Comparison of ENCODE assay signal across 19 mouse cellular contexts in genomic region chr5:46137695-46138094, GRCm38 (mm10).
DNase-seq lines count a peak whose midpoint lies in the region; ATAC-seq and TF ChIP-seq lines count a peak whose summit lies in the region.
"Had no signal": no experiment of that assay in that cellular context is flagged by ENCODE, and none has a peak within 500 bp of the region (broad histone marks: within the 10 kb centered on the region; RNA-seq: fewer than 3 reads in every experiment).

No protein-coding gene starts in this region.

- H3K4me2 ChIP-seq in hindbrain, embryonic 11.5 days (replicated peaks; ENCODE audit: low read depth, low read length) = no peak overlapping the region
- H3K4me2 ChIP-seq in hindbrain, embryonic 13.5 days = no peak overlapping the region
- H3K4me2 ChIP-seq in neural tube, embryonic 11.5 days (ENCODE audit: low read depth) = no peak overlapping the region
- H3K4me2 ChIP-seq in limb, embryonic 14.5 days (replicated peaks; ENCODE audit: low read depth, low read length, severe bottlenecking) = no peak overlapping the region
- H3K4me2 ChIP-seq in neural tube, embryonic 15.5 days = no peak overlapping the region
- H3K4me2 ChIP-seq: heart, embryonic 13.5 days; hindbrain, embryonic 15.5 days; limb, embryonic 12.5 days had no signal

- ATAC-seq in hindbrain, embryonic 11.5 days (ENCODE audit: low FRiP score) = peak; percentile 85
- ATAC-seq in hindbrain, embryonic 13.5 days (ENCODE audit: low FRiP score) = no peak
- peak; percentile 80 for ATAC-seq in neural tube, embryonic 11.5 days (ENCODE audit: insufficient read depth, low FRiP score, low TSS enrichment)
- ATAC-seq in limb, embryonic 14.5 days (ENCODE audit: low FRiP score, low read depth) = peak; percentile 82
- ATAC-seq in neural tube, embryonic 15.5 days (ENCODE audit: low FRiP score) = peak; percentile 70; the same call in 1 of the 2 replicates

- H3K9ac ChIP-seq in hindbrain, embryonic 11.5 days (ENCODE audit: low read depth, low read length) = no peak overlapping the region
- no peak overlapping the region for H3K9ac ChIP-seq in hindbrain, embryonic 13.5 days
- H3K9ac ChIP-seq in neural tube, embryonic 11.5 days (ENCODE audit: low read length) = no peak overlapping the region
- H3K9ac ChIP-seq in limb, embryonic 14.5 days (ENCODE audit: low read depth, low read length, severe bottlenecking) = no peak overlapping the region
- no peak overlapping the region for H3K9ac ChIP-seq in neural tube, embryonic 15.5 days (replicated peaks)
- H3K9ac ChIP-seq: heart, embryonic 13.5 days; hindbrain, embryonic 15.5 days; limb, embryonic 12.5 days had no signal

- no peaks in the 10 kb centered on the region for H3K9me3 ChIP-seq in hindbrain, embryonic 11.5 days (ENCODE audit: control insufficient read depth, low read length)
- H3K9me3 ChIP-seq in hindbrain, embryonic 13.5 days = no peaks in the 10 kb centered on the region
- H3K9me3 ChIP-seq in neural tube, embryonic 11.5 days (ENCODE audit: control insufficient read depth, low read length) = no peaks in the 10 kb centered on the region
- H3K9me3 ChIP-seq in limb, embryonic 14.5 days (ENCODE audit: control insufficient read depth, low read length) = no peaks in the 10 kb centered on the region
- H3K9me3 ChIP-seq in neural tube, embryonic 15.5 days (replicated peaks) = no peaks in the 10 kb centered on the region
- H3K9me3 ChIP-seq: heart, embryonic 13.5 days; hindbrain, embryonic 15.5 days; limb, embryonic 12.5 days had no signal

- no peak for TF ChIP-seq POLR2A in limb, embryonic 14.5 days (IDR thresholded peaks at IDR 0.05; ENCODE audit: borderline replicate concordance, extremely low read depth, insufficient read depth, insufficient read length)

- DNase-seq in hindbrain, embryonic 11.5 days (ENCODE audit: low spot score) = peak; percentile 10
- peak; percentile 13 for DNase-seq in neural tube, embryonic 11.5 days (ENCODE audit: low spot score)
- DNase-seq in neural tube, embryonic 10.5 days (ENCODE audit: extremely low spot score, low spot score) = no peak
- DNase-seq in limb, embryonic 14.5 days (ENCODE audit: low spot score) = peak; percentile 35
- DNase-seq in spleen, postnatal 10 days (ENCODE audit: low spot score in 2 of 2) = no peak
- DNase-seq in adipocyte (ENCODE audit: low spot score) = no peak
- DNase-seq: adrenal gland, postnatal 36 days; B cell, adult 2 months; cerebellum, postnatal 36 days; gastrocnemius, postnatal 10 days; kidney, adult 2 months; kidney, postnatal 36 days; right cerebral cortex, postnatal 4 days; thymus, adult 2 months had no signal

- no peaks in the 10 kb centered on the region for H3K4me1 ChIP-seq in hindbrain, embryonic 11.5 days (replicated peaks; ENCODE audit: control insufficient read depth, insufficient read depth, low read length)
- H3K4me1 ChIP-seq in hindbrain, embryonic 13.5 days (replicated peaks) = peaks cover 5% of the 10 kb centered on the region
- no peaks in the 10 kb centered on the region for H3K4me1 ChIP-seq in neural tube, embryonic 11.5 days (ENCODE audit: control insufficient read depth, insufficient read depth, low read length)
- 0 out of 2 replicates have a peak, but pooled peaks cover 3% of the 10 kb centered on the region for H3K4me1 ChIP-seq in limb, embryonic 14.5 days (ENCODE audit: control insufficient read depth, insufficient read depth, low read length)
- peaks cover 4% of the 10 kb centered on the region; the same call in 1 of the 2 replicates for H3K4me1 ChIP-seq in neural tube, embryonic 15.5 days
- H3K4me1 ChIP-seq: limb, embryonic 12.5 days had no signal

- no peaks in the 10 kb centered on the region for H3K27me3 ChIP-seq in hindbrain, embryonic 11.5 days (ENCODE audit: control insufficient read depth, insufficient read depth, low read length)
- H3K27me3 ChIP-seq in hindbrain, embryonic 13.5 days = no peaks in the 10 kb centered on the region
- H3K27me3 ChIP-seq in neural tube, embryonic 11.5 days (ENCODE audit: control insufficient read depth, insufficient read depth, low read length) = no peaks in the 10 kb centered on the region
- no peaks in the 10 kb centered on the region for H3K27me3 ChIP-seq in limb, embryonic 14.5 days (ENCODE audit: control insufficient read depth, insufficient read depth, low read length)
- H3K27me3 ChIP-seq in neural tube, embryonic 15.5 days (replicated peaks) = no peaks in the 10 kb centered on the region
- H3K27me3 ChIP-seq: heart, embryonic 13.5 days; hindbrain, embryonic 15.5 days; limb, embryonic 12.5 days had no signal

- no peaks in the 10 kb centered on the region for H3K36me3 ChIP-seq in hindbrain, embryonic 11.5 days (ENCODE audit: control insufficient read depth, insufficient read depth, low read length)
- no peaks in the 10 kb centered on the region for H3K36me3 ChIP-seq in hindbrain, embryonic 13.5 days
- H3K36me3 ChIP-seq in neural tube, embryonic 11.5 days (ENCODE audit: control insufficient read depth, insufficient read depth, low read length) = no peaks in the 10 kb centered on the region
- no peaks in the 10 kb centered on the region for H3K36me3 ChIP-seq in limb, embryonic 14.5 days (ENCODE audit: control insufficient read depth, insufficient read depth, low read length)
- H3K36me3 ChIP-seq in neural tube, embryonic 15.5 days = no peaks in the 10 kb centered on the region
- H3K36me3 ChIP-seq: heart, embryonic 13.5 days; hindbrain, embryonic 15.5 days; limb, embryonic 12.5 days had no signal

- H3K4me3 ChIP-seq in hindbrain, embryonic 11.5 days (ENCODE audit: low read depth, low read length) = no peak overlapping the region
- H3K4me3 ChIP-seq in hindbrain, embryonic 13.5 days = no peak overlapping the region
- no peak overlapping the region for H3K4me3 ChIP-seq in neural tube, embryonic 11.5 days (ENCODE audit: low read depth, low read length)
- H3K4me3 ChIP-seq in limb, embryonic 14.5 days (replicated peaks; ENCODE audit: low read length) = no peak overlapping the region
- no peak overlapping the region for H3K4me3 ChIP-seq in neural tube, embryonic 15.5 days (replicated peaks)
- H3K4me3 ChIP-seq: heart, embryonic 13.5 days; hindbrain, embryonic 15.5 days; limb, embryonic 12.5 days had no signal

- 35% methylated on average over 3 of the region's 3 CpGs for whole genome bisulfite sequencing in hindbrain, embryonic 11.5 days
- WGBS in hindbrain, embryonic 13.5 days = 12% methylated on average over 3 of the region's 3 CpGs
- 43% methylated on average over 3 of the region's 3 CpGs for WGBS in neural tube, embryonic 11.5 days
- 48% methylated on average over 3 of the region's 3 CpGs for WGBS in limb, embryonic 14.5 days
- 18% methylated on average over 3 of the region's 3 CpGs for WGBS in neural tube, embryonic 15.5 days

- H3K27ac ChIP-seq in hindbrain, embryonic 11.5 days (ENCODE audit: low read depth, low read length) = no peak overlapping the region
- H3K27ac ChIP-seq in hindbrain, embryonic 13.5 days = no peak overlapping the region
- H3K27ac ChIP-seq in neural tube, embryonic 11.5 days (ENCODE audit: low read depth, low read length) = no peak overlapping the region
- no peak overlapping the region for H3K27ac ChIP-seq in limb, embryonic 14.5 days (replicated peaks; ENCODE audit: low read depth, low read length)
- no peak overlapping the region for H3K27ac ChIP-seq in neural tube, embryonic 15.5 days (replicated peaks)
- H3K27ac ChIP-seq: heart, embryonic 13.5 days; hindbrain, embryonic 15.5 days; limb, embryonic 12.5 days had no signal

Comparison
In these comparisons a context has a peak if more than half of its experiments do, and no peak if none do; other contexts are left out.
1. DNase-seq: peak in hindbrain, embryonic 11.5 days (single experiment), neural tube, embryonic 11.5 days (single experiment) and limb, embryonic 14.5 days (single experiment); none in neural tube, embryonic 10.5 days (single experiment), spleen, postnatal 10 days (0 of 2) and adipocyte (single experiment).